Mouse (Mus musculus): Measurements from ENCODE around the gene Zbtb26. TPM values are rescaled to one million over a fixed set of nuclear protein-coding genes. Genes with fewer than 3 reads are reported as not detected.

Zbtb26 gene
- total RNA-seq, 2 experiments from 2014 or later, result 8.7 to 11.8 TPM

Other genes starting within 250 kb of the Zbtb26 start
- not detected in 2 replicates for gene Olfr366, start 231.6 kb downstream of the Zbtb26 start, total RNA-seq (2014; fragmentation: Nextera tagmentation)
- gene Olfr366, start 231.6 kb downstream of the Zbtb26 start, total RNA-seq (2017), result not detected in 2 replicates
- not detected in 2 replicates for gene Olfr368, start 116.6 kb downstream of the Zbtb26 start, total RNA-seq (2014; fragmentation: Nextera tagmentation)
- gene Olfr368, start 116.6 kb downstream of the Zbtb26 start, total RNA-seq (2017), result not detected in 2 replicates
- 13.3 and 15.0 TPM in 2 replicates for gene Pdcl, start 83.8 kb downstream of the Zbtb26 start, total RNA-seq (2014; fragmentation: Nextera tagmentation)
- gene Pdcl, start 83.8 kb downstream of the Zbtb26 start, total RNA-seq (2017), result 104 and 106 TPM in 2 replicates
- gene Rc3h2, start 20.2 kb downstream of the Zbtb26 start, total RNA-seq (2014; fragmentation: Nextera tagmentation), result 37.6 and 40.7 TPM in 2 replicates
- gene Rc3h2, start 20.2 kb downstream of the Zbtb26 start, total RNA-seq (2017), result 23.6 and 33.5 TPM in 2 replicates
- 11.4 and 12.4 TPM in 2 replicates for gene Zbtb6, start within 50 bp of the Zbtb26 start, total RNA-seq (2014; fragmentation: Nextera tagmentation)
- gene Zbtb6, start within 50 bp of the Zbtb26 start, total RNA-seq (2017), result 29.2 and 30.6 TPM in 2 replicates
- 25.0 and 28.0 TPM in 2 replicates for gene Rabgap1, start 144 bp upstream of the Zbtb26 start, total RNA-seq (2014; fragmentation: Nextera tagmentation)
- 39.7 and 49.2 TPM in 2 replicates for gene Rabgap1, start 144 bp upstream of the Zbtb26 start, total RNA-seq (2017)
- gene Gpr21, start 73.2 kb upstream of the Zbtb26 start, total RNA-seq (2014; fragmentation: Nextera tagmentation), result 2.0 and 3.3 TPM in 2 replicates
- 0.42 and 3.4 TPM in 2 replicates for gene Gpr21, start 73.2 kb upstream of the Zbtb26 start, total RNA-seq (2017)

Measured in megakaryocyte-erythroid progenitor cell, adult 5-6 weeks (primary cell).